ENCODE assay signal across 8 mouse cellular contexts in the genomic region with DNA sequence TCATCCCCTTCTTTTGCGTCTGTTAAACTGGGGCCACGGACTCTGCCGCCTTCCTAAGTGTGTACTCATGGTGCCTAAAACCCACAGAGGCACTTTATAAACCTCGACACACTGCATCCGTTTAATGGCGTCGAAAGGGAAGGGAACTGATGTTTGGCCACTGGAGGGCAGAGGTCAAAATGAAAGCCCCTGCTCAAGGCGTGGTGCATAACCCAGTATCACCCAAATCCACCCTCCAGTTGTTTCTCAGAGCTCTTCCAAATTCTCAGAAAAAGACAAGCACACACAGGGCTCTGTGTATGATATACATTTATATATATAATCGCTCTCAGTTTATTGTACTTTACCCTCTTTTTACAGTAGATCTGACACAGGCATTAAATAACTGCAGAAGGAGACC. TPM values are rescaled to one million over a fixed set of nuclear protein-coding genes. Genes with fewer than 3 reads are reported as not detected.
DNase-seq lines count a peak whose midpoint lies in the region; ATAC-seq and TF ChIP-seq lines count a peak whose summit lies in the region.

No protein-coding gene starts in this region.

- peaks cover 10% of the 10 kb centered on the region; the same call in 1 of the 2 replicates for H3K4me1 ChIP-seq in forebrain, embryonic 11.5 days (replicated peaks; ENCODE audit: control insufficient read depth, insufficient read depth, low read length)
- H3K4me1 ChIP-seq in forebrain, embryonic 14.5 days (ENCODE audit: control insufficient read depth, insufficient read depth, low read length) = peaks cover 10% of the 10 kb centered on the region
- peaks cover 10% of the 10 kb centered on the region; the same call in 1 of the 2 replicates for H3K4me1 ChIP-seq in lung, postnatal 0 days (ENCODE audit: insufficient read depth, low read depth, low read length)
- H3K4me1 ChIP-seq in limb, embryonic 12.5 days (replicated peaks) = peaks cover 27% of the 10 kb centered on the region
- H3K4me1 ChIP-seq in stomach, embryonic 16.5 days (ENCODE audit: control insufficient read depth, insufficient read depth, low read length) = peaks cover 29% of the 10 kb centered on the region

- no peak for DNase-seq in forebrain, embryonic 11.5 days (ENCODE audit: low spot score)
- no peak for DNase-seq in forebrain, embryonic 14.5 days (ENCODE audit: low spot score)
- no peak for DNase-seq in lung, postnatal 0 days (ENCODE audit: low spot score)
- no peak for DNase-seq in lung, postnatal 14 days
- no peak for DNase-seq in cerebellum, adult 9-11 months
- no peak for DNase-seq in adrenal gland, adult 8-10 months

- H3K9me3 ChIP-seq in forebrain, embryonic 11.5 days (ENCODE audit: control insufficient read depth, low read length) = no peaks in the 10 kb centered on the region
- H3K9me3 ChIP-seq in forebrain, embryonic 14.5 days (replicated peaks; ENCODE audit: control insufficient read depth, low read length) = no peaks in the 10 kb centered on the region
- no peaks in the 10 kb centered on the region for H3K9me3 ChIP-seq in lung, postnatal 0 days (ENCODE audit: low read length)
- H3K9me3 ChIP-seq in limb, embryonic 12.5 days = no peaks in the 10 kb centered on the region
- no peaks in the 10 kb centered on the region for H3K9me3 ChIP-seq in stomach, embryonic 16.5 days (replicated peaks; ENCODE audit: control insufficient read depth, low read length)

- H3K27me3 ChIP-seq in forebrain, embryonic 11.5 days (ENCODE audit: control insufficient read depth, insufficient read depth, low read length) = peaks cover 4% of the 10 kb centered on the region; the same call in 1 of the 2 replicates
- no peaks in the 10 kb centered on the region for H3K27me3 ChIP-seq in forebrain, embryonic 14.5 days (replicated peaks; ENCODE audit: control insufficient read depth, insufficient read depth, low read length)
- H3K27me3 ChIP-seq in lung, postnatal 0 days (replicated peaks; ENCODE audit: insufficient read depth, low read length) = no peaks in the 10 kb centered on the region
- H3K27me3 ChIP-seq in limb, embryonic 12.5 days = peaks cover 21% of the 10 kb centered on the region
- H3K27me3 ChIP-seq in stomach, embryonic 16.5 days (ENCODE audit: control insufficient read depth, insufficient read depth, low read length) = peaks cover 4% of the 10 kb centered on the region; the same call in 1 of the 2 replicates

- no peaks in the 10 kb centered on the region for H3K36me3 ChIP-seq in forebrain, embryonic 11.5 days (ENCODE audit: control insufficient read depth, insufficient read depth, low read length)
- peaks cover 15% of the 10 kb centered on the region for H3K36me3 ChIP-seq in forebrain, embryonic 14.5 days (ENCODE audit: control insufficient read depth, insufficient read depth, low read length)
- no peaks in the 10 kb centered on the region for H3K36me3 ChIP-seq in lung, postnatal 0 days (ENCODE audit: insufficient read depth, low read length)
- H3K36me3 ChIP-seq in limb, embryonic 12.5 days = peaks cover 10% of the 10 kb centered on the region
- H3K36me3 ChIP-seq in stomach, embryonic 16.5 days (ENCODE audit: control insufficient read depth, insufficient read depth, low read length) = no peaks in the 10 kb centered on the region

- no peak overlapping the region for H3K27ac ChIP-seq in forebrain, embryonic 11.5 days (ENCODE audit: low read depth, low read length)
- H3K27ac ChIP-seq in forebrain, embryonic 14.5 days (ENCODE audit: low read depth, low read length) = no peak overlapping the region
- no peak overlapping the region for H3K27ac ChIP-seq in lung, postnatal 0 days (ENCODE audit: low read length)
- peak overlapping the region; percentile 53; the same call in 1 of the 2 replicates for H3K27ac ChIP-seq in limb, embryonic 12.5 days
- no peak overlapping the region for H3K27ac ChIP-seq in stomach, embryonic 16.5 days (ENCODE audit: low read length)

- no peak overlapping the region for H3K4me3 ChIP-seq in forebrain, embryonic 11.5 days (ENCODE audit: low read depth, low read length)
- no peak overlapping the region for H3K4me3 ChIP-seq in forebrain, embryonic 14.5 days (ENCODE audit: low read depth, low read length)
- no peak overlapping the region for H3K4me3 ChIP-seq in lung, postnatal 0 days (ENCODE audit: low read depth, low read length)
- H3K4me3 ChIP-seq in limb, embryonic 12.5 days (replicated peaks) = no peak overlapping the region
- no peak overlapping the region for H3K4me3 ChIP-seq in stomach, embryonic 16.5 days (replicated peaks; ENCODE audit: low read length)

- TF ChIP-seq CTCF in lung, postnatal 0 days (IDR thresholded peaks at IDR 0.05) = peak; percentile 15; the same call in 1 of the 2 replicates

- peak overlapping the region; percentile 16; the same call in 1 of the 2 replicates for H3K9ac ChIP-seq in forebrain, embryonic 11.5 days (ENCODE audit: low read length)
- H3K9ac ChIP-seq in forebrain, embryonic 14.5 days (ENCODE audit: low read length) = no peak overlapping the region
- no peak overlapping the region for H3K9ac ChIP-seq in lung, postnatal 0 days (replicated peaks; ENCODE audit: low read depth)
- no peak overlapping the region for H3K9ac ChIP-seq in limb, embryonic 12.5 days (replicated peaks)
- H3K9ac ChIP-seq in stomach, embryonic 16.5 days (ENCODE audit: low read length) = no peak overlapping the region

- no peak for ATAC-seq in forebrain, embryonic 11.5 days (replicated peaks; ENCODE audit: low FRiP score)
- ATAC-seq in forebrain, embryonic 14.5 days = no peak
- no peak for ATAC-seq in lung, postnatal 0 days
- no peak for ATAC-seq in limb, embryonic 12.5 days (ENCODE audit: insufficient number of reproducible peaks, insufficient read depth, low FRiP score, low TSS enrichment, low read depth)
- no peak for ATAC-seq in stomach, embryonic 16.5 days (ENCODE audit: insufficient read depth, low FRiP score)

- H3K4me2 ChIP-seq in forebrain, embryonic 11.5 days (ENCODE audit: low read depth, low read length, severe bottlenecking) = 0 out of 2 replicates have a peak overlapping the region, but pooled peaks have one; percentile 18
- no peak overlapping the region for H3K4me2 ChIP-seq in forebrain, embryonic 14.5 days (ENCODE audit: low read length)
- H3K4me2 ChIP-seq in lung, postnatal 0 days (replicated peaks; ENCODE audit: low read depth, low read length) = 0 out of 2 replicates have a peak overlapping the region, but pooled peaks have one; percentile 11
- H3K4me2 ChIP-seq in limb, embryonic 12.5 days = peak overlapping the region; percentile 11; the same call in 1 of the 2 replicates
- peak overlapping the region; percentile 20; the same call in 1 of the 2 replicates for H3K4me2 ChIP-seq in stomach, embryonic 16.5 days (ENCODE audit: low read depth, low read length)

- TF ChIP-seq EP300 in lung, postnatal 0 days (IDR thresholded peaks at IDR 0.05) = no peak

- 6% methylated on average over 9 of the region's 9 CpGs for WGBS in forebrain, embryonic 11.5 days
- WGBS in forebrain, embryonic 14.5 days = 10% methylated on average over 9 of the region's 9 CpGs
- WGBS in lung, postnatal 0 days = 17% methylated on average over 9 of the region's 9 CpGs
- WGBS in limb, embryonic 12.5 days = 7% methylated on average over 9 of the region's 9 CpGs
- 11% methylated on average over 9 of the region's 9 CpGs for WGBS in stomach, embryonic 16.5 days

RNA-seq across cellular contexts. Expression of gene Atp1b2, which starts 6.3 kb away (rescaled TPM):
- 9.3 and 12.6 TPM in 2 replicates for polyA plus RNA-seq in forebrain, embryonic 11.5 days (2014; fragmentation: Nextera tagmentation; extraction: Ambion mirVana)
- 22.0 and 31.5 TPM in 2 replicates for polyA plus RNA-seq in forebrain, embryonic 14.5 days (2014; fragmentation: Nextera tagmentation; extraction: Ambion mirVana)
- 7.5 and 8.1 TPM in 2 replicates for polyA plus RNA-seq in lung, postnatal 0 days (2015; fragmentation: Nextera tagmentation; extraction: Ambion mirVana)
- polyA plus RNA-seq in limb, embryonic 12.5 days (2016; fragmentation: Nextera tagmentation; extraction: Ambion mirVana) = 3.0 and 4.8 TPM in 2 replicates
- 9.5 and 10.4 TPM in 2 replicates for polyA plus RNA-seq in stomach, embryonic 16.5 days (2015; fragmentation: Nextera tagmentation; extraction: Ambion mirVana)
- 10 to 100 TPM; 22.5 to 47.8 (median 38.2) TPM for total RNA-seq in adrenal gland, adult 8-10 months (2022)

RNA-seq across cellular contexts. Expression of gene Shbg, which starts 18.3 kb away (rescaled TPM):
- polyA plus RNA-seq in forebrain, embryonic 11.5 days (2014; fragmentation: Nextera tagmentation; extraction: Ambion mirVana) = not detected in 2 replicates
- not detected in 2 replicates for polyA plus RNA-seq in forebrain, embryonic 14.5 days (2014; fragmentation: Nextera tagmentation; extraction: Ambion mirVana)
- polyA plus RNA-seq in lung, postnatal 0 days (2015; fragmentation: Nextera tagmentation; extraction: Ambion mirVana) = not detected in 2 replicates
- polyA plus RNA-seq in limb, embryonic 12.5 days (2016; fragmentation: Nextera tagmentation; extraction: Ambion mirVana) = not detected in 2 replicates
- polyA plus RNA-seq in stomach, embryonic 16.5 days (2015; fragmentation: Nextera tagmentation; extraction: Ambion mirVana) = 1.3 and 2.2 TPM in 2 replicates
- total RNA-seq in adrenal gland, adult 8-10 months (2022) = not detected

RNA-seq across cellular contexts. Expression of gene Trp53, which starts 19.3 kb away (rescaled TPM):
- polyA plus RNA-seq in forebrain, embryonic 11.5 days (2014; fragmentation: Nextera tagmentation; extraction: Ambion mirVana) = 168 and 175 TPM in 2 replicates
- polyA plus RNA-seq in forebrain, embryonic 14.5 days (2014; fragmentation: Nextera tagmentation; extraction: Ambion mirVana) = 111 and 113 TPM in 2 replicates
- 39.8 and 50.6 TPM in 2 replicates for polyA plus RNA-seq in lung, postnatal 0 days (2015; fragmentation: Nextera tagmentation; extraction: Ambion mirVana)
- polyA plus RNA-seq in limb, embryonic 12.5 days (2016; fragmentation: Nextera tagmentation; extraction: Ambion mirVana) = 175 and 180 TPM in 2 replicates
- polyA plus RNA-seq in stomach, embryonic 16.5 days (2015; fragmentation: Nextera tagmentation; extraction: Ambion mirVana) = 118 and 120 TPM in 2 replicates
- 10 to 100 TPM; 57.6 to 71.1 (median 64.0) TPM for total RNA-seq in adrenal gland, adult 8-10 months (2022)

RNA-seq across cellular contexts. Expression of gene Wrap53, which starts 19.4 kb away (rescaled TPM):
- 39.3 and 44.1 TPM in 2 replicates for polyA plus RNA-seq in forebrain, embryonic 11.5 days (2014; fragmentation: Nextera tagmentation; extraction: Ambion mirVana)
- 24.6 and 29.3 TPM in 2 replicates for polyA plus RNA-seq in forebrain, embryonic 14.5 days (2014; fragmentation: Nextera tagmentation; extraction: Ambion mirVana)
- polyA plus RNA-seq in lung, postnatal 0 days (2015; fragmentation: Nextera tagmentation; extraction: Ambion mirVana) = 13.8 and 14.3 TPM in 2 replicates
- 35.8 and 39.0 TPM in 2 replicates for polyA plus RNA-seq in limb, embryonic 12.5 days (2016; fragmentation: Nextera tagmentation; extraction: Ambion mirVana)
- polyA plus RNA-seq in stomach, embryonic 16.5 days (2015; fragmentation: Nextera tagmentation; extraction: Ambion mirVana) = 19.3 and 21.6 TPM in 2 replicates
- 10 to 100 TPM in 3 of 4 experiments, 1 to 10 TPM in 1; 9.1 to 11.9 (median 11.0) TPM for total RNA-seq in adrenal gland, adult 8-10 months (2022)

RNA-seq across cellular contexts. Expression of gene Sat2, which starts 22.4 kb away (rescaled TPM):
- polyA plus RNA-seq in forebrain, embryonic 11.5 days (2014; fragmentation: Nextera tagmentation; extraction: Ambion mirVana) = 13.9 and 17.7 TPM in 2 replicates
- 17.6 and 18.2 TPM in 2 replicates for polyA plus RNA-seq in forebrain, embryonic 14.5 days (2014; fragmentation: Nextera tagmentation; extraction: Ambion mirVana)
- 14.4 and 16.3 TPM in 2 replicates for polyA plus RNA-seq in lung, postnatal 0 days (2015; fragmentation: Nextera tagmentation; extraction: Ambion mirVana)
- 24.3 and 25.8 TPM in 2 replicates for polyA plus RNA-seq in limb, embryonic 12.5 days (2016; fragmentation: Nextera tagmentation; extraction: Ambion mirVana)
- 18.1 and 19.6 TPM in 2 replicates for polyA plus RNA-seq in stomach, embryonic 16.5 days (2015; fragmentation: Nextera tagmentation; extraction: Ambion mirVana)
- total RNA-seq in adrenal gland, adult 8-10 months (2022) = 10 to 100 TPM in 2 of 4 experiments, 1 to 10 TPM in 2; 7.3 to 17.8 (median 12.8) TPM
